In the genomic region with DNA sequence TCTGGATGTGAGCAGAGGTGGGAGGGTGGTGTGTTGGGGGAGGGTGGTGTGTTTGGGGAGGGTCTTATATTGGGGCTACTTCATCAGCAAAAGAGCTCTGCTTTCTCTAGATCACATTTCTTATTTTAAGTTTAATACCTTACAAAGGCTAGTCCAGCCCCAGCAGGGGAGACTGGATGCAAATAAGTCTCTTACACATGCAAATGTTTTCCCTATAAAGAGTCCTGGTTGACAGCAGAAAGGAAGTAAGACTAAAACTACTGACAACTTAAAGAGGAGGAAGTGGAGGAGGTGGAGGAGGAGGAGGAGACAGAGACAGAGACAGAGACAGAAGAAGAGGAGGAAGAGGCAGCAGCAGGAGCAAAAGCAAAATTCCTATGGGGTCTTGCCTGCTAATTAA, we compare ENCODE assay signal across 25 mouse cellular contexts.
A peak's percentile ranks its signal among the peaks of the same experiment; 100 is the strongest.
DNase-seq lines count a peak whose midpoint lies in the region; ATAC-seq and TF ChIP-seq lines count a peak whose summit lies in the region.
"Had no signal": no experiment of that assay in that cellular context is flagged by ENCODE, and none has a peak within 500 bp of the region (broad histone marks: within the 10 kb centered on the region; RNA-seq: fewer than 3 reads in every experiment).

No protein-coding gene starts in this region.

- no peak for TF ChIP-seq POLR2A in ES-Bruce4 (IDR thresholded peaks at IDR 0.05; ENCODE audit: insufficient read depth, low read length)

- H3K27ac ChIP-seq in ES-Bruce4 (ENCODE audit: insufficient read depth, low read length) = peak overlapping the region; percentile 46; the same call in 1 of the 2 replicates
- H3K27ac ChIP-seq: forebrain, embryonic 10.5 days; forebrain, embryonic 13.5 days; heart, embryonic 15.5 days; hindbrain, embryonic 10.5 days; hindbrain, embryonic 13.5 days; intestine, embryonic 15.5 days had no signal

- H3K27me3 ChIP-seq in ES-Bruce4 (ENCODE audit: control insufficient read depth, insufficient read depth, low read length, poor library complexity, severe bottlenecking) = no peaks in the 10 kb centered on the region
- H3K27me3 ChIP-seq: forebrain, embryonic 13.5 days; heart, embryonic 12.5 days; heart, embryonic 15.5 days; hindbrain, embryonic 13.5 days; intestine, embryonic 15.5 days had no signal

- TF ChIP-seq EP300 in ES-Bruce4 (IDR thresholded peaks at IDR 0.05; ENCODE audit: insufficient read depth, low read depth, low read length) = no peak

- peaks cover 2% of the 10 kb centered on the region for H3K4me1 ChIP-seq in ES-Bruce4 (ENCODE audit: control insufficient read depth, insufficient read depth, low read length)
- H3K4me1 ChIP-seq: heart, embryonic 12.5 days; heart, embryonic 15.5 days had no signal

- no peaks in the 10 kb centered on the region for H3K36me3 ChIP-seq in ES-Bruce4 (ENCODE audit: control insufficient read depth, insufficient read depth, low read length, poor library complexity, severe bottlenecking)
- H3K36me3 ChIP-seq: forebrain, embryonic 10.5 days; heart, embryonic 12.5 days; heart, embryonic 15.5 days; hindbrain, embryonic 10.5 days; hindbrain, embryonic 13.5 days; intestine, embryonic 15.5 days had no signal

- no peak for TF ChIP-seq CTCF in ES-Bruce4 (IDR thresholded peaks at IDR 0.05; ENCODE audit: low read depth, low read length)

- no peaks in the 10 kb centered on the region for H3K9me3 ChIP-seq in ES-Bruce4 (replicated peaks; ENCODE audit: control insufficient read depth, insufficient read depth, low read length, poor library complexity, severe bottlenecking)
- H3K9me3 ChIP-seq: forebrain, embryonic 10.5 days; forebrain, embryonic 13.5 days; heart, embryonic 12.5 days; heart, embryonic 15.5 days; hindbrain, embryonic 10.5 days; hindbrain, embryonic 13.5 days; intestine, embryonic 15.5 days had no signal

- DNase-seq in frontal cortex, postnatal 10 days (ENCODE audit: low spot score in 2 of 2) = no peak
- DNase-seq in R1 (ENCODE audit: low read depth, low spot score) = peak; percentile 90
- no peak for DNase-seq in cerebellum, adult 11 months
- DNase-seq: adrenal gland, adult 2 months; adrenal gland, postnatal 14 days; cerebellum, adult 18-20 months; cerebellum, adult 9-10 months; cerebellum, postnatal 14 days; gastrocnemius, postnatal 25 days; heart, adult 18-20 months; heart, postnatal 10 days; heart, postnatal 36 days; kidney, adult 11 months had no signal

- peak; percentile 12; the same call in 1 of the 2 replicates for ATAC-seq in frontal cortex, adult (ENCODE audit: low TSS enrichment)
- no peak for ATAC-seq in cerebellum, adult (ENCODE audit: insufficient number of reproducible peaks, low FRiP score, low TSS enrichment)
- ATAC-seq: forebrain, embryonic 13.5 days; forebrain, embryonic 16.5 days; hindbrain, embryonic 16.5 days; intestine, embryonic 15.5 days had no signal

- no peak overlapping the region for H3K9ac ChIP-seq in ES-Bruce4 (ENCODE audit: low read depth, poor library complexity, severe bottlenecking)
- H3K9ac ChIP-seq: forebrain, embryonic 13.5 days; heart, embryonic 12.5 days; heart, embryonic 15.5 days; hindbrain, embryonic 13.5 days; intestine, embryonic 15.5 days had no signal

- H3K4me3 ChIP-seq in ES-Bruce4 (ENCODE audit: low read depth, low read length) = no peak overlapping the region
- H3K4me3 ChIP-seq: forebrain, embryonic 10.5 days; forebrain, embryonic 13.5 days; heart, embryonic 12.5 days; heart, embryonic 15.5 days; hindbrain, embryonic 10.5 days; hindbrain, embryonic 13.5 days; intestine, embryonic 15.5 days had no signal
